Mouse (Mus musculus) spleen, postnatal 14 days (tissue): ENCODE measurements at regions not wholly inside any gene's neighbourhood (a gene's known extent, or its start where the extent isn't known, plus 50 kb on each side); places are given as distances from the start of the nearest gene placed in this dataset.
"Not testable (repeated sequence)": the region's sequence is repeated elsewhere in the genome, so short reads cannot be mapped to it uniquely, and the experiment has no call there.

Source experiments
- DNase-seq, 2 experiments: peaks; one replicate each; pipeline ENCODE4 v3.0.0; 2021 to 2022; ENCODE audit warnings: low spot score in 2 of 2

- no peak for DNase-seq
These were observed 58.0 kb upstream of the Cdyl start for GRCm38 (mm10) chr13:35601560-35602135.

- DNase-seq = no peak
These were observed 56.6 kb upstream of the Cdyl start for GRCm38 (mm10) chr13:35603080-35603479.

- no peak for DNase-seq
These were observed 55.6 kb upstream of the Cdyl start for GRCm38 (mm10) chr13:35604061-35604460.

GRCm38 (mm10) chr13:35604765-35605164, 54.9 kb upstream of the Cdyl start:
- no peak for DNase-seq

GRCm38 (mm10) chr13:35606857-35607561, 52.6 kb upstream of the Cdyl start:
- not testable (repeated sequence) for DNase-seq

DNA sequence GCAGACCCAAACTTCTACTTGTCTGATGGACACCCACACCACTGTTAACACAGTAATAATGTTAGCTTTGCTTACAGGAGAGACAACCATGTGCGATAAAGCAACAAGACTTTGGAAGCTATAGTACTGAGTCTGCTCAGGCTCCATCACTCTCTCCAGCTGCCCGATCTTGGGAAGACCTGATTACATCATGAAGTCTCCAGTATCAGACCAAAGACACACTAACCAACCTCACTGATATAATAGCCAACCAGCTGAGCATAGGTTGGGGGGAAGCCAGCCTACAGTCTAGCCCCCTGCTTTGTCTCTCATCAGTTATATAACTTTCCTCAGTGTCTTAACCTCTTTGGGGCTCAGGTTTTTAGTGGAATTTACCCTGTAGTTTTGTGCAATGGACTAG, 51.9 kb upstream of the Cdyl start:
- no peak for DNase-seq
